Mouse (Mus musculus): Measurements from ENCODE around the gene Vezt.

Vezt gene

DNA sequence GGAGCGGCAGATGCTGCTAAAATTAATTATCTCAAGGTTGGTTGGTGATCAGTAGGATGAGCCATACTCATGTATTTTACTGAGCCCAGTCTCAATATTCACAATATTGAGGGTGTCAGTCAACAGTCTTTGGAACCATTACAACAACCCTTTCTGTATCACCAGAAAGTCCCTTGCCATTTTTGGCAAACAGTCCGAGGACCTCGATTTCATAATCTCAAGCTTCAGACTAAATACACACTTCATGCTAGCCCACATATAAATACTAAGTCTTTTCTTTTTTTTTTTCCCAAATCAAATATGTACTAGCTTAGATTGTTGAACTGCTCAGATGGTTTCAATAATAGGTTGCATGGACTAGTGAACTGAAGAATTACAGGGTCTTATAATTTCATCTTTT is 84.6 kb downstream of the Vezt start:
- no peak for DNase-seq (ENCODE audit: low spot score)

DNA sequence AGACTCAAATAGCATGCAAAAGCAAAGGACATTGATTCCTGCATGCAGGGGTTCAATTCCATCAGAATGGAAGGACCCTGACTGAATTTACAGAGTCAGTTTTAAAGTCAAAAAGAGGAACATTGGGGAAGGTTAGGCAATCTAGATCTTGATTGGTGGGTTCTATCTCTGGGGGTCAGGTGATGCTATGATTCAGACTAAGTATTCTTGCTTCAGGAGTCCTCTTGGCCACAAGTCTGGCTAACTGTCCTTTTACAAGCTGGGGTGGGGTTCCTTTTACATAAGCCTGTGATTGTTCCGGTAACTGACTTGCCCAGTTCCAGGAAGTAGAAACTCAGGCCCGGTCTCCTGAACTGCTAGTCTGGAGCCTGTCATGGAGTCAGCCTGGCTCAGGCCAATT is 85.7 kb downstream of the Vezt start:
- DNase-seq (ENCODE audit: low spot score) = no peak

DNA sequence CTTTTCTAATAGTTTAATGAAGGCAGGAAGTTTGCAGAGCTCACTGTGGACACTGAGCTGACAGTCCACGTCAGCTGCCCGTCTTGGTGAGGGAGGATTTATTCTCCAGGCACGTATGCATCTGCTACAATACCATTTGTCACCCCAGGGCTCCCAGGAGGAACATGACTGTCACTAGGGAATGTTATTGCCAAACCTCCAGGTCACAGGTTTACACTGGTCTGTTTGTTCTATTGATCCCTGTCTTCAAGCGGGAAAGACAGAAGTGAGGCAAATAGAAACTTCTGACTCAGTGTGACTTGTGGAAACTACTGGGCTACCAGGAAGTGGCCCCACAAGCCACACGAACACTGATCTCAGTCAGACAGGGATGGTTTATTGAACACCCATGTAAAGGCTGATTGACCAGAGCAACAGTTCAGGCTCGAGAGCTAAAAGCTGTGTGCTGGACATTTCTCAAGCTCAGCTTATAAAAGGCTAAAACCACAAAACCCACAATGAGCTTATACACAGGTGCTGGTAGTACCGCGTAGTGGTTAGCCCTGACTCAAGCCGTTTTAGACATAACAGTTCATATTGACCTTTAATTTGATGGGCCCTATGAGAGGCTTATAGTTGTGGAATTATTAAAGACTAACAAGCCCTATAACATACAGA is 89.6 kb downstream of the Vezt start:
- DNase-seq (ENCODE audit: low spot score) = no peak

DNA sequence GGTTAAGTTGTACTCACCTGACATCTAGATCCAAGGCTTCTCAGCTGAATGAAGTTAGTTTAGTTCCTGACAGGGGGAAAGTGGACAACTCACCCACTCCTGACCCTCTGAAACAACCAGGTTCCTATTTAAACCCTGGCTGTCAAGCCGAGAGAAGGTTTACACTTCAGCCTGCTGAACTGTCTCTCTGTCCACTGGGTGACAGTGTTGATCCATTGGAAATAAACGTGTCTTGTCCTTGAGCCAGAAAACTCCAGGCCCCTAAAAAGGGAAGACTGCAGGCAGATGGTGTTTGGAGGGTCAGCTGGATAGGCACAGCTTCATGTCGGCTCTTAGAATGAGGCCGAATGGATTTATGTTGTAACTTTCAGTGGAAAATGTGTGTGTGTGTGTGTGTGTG is 90.3 kb downstream of the Vezt start:
- DNase-seq (ENCODE audit: low spot score) = no peak

DNA sequence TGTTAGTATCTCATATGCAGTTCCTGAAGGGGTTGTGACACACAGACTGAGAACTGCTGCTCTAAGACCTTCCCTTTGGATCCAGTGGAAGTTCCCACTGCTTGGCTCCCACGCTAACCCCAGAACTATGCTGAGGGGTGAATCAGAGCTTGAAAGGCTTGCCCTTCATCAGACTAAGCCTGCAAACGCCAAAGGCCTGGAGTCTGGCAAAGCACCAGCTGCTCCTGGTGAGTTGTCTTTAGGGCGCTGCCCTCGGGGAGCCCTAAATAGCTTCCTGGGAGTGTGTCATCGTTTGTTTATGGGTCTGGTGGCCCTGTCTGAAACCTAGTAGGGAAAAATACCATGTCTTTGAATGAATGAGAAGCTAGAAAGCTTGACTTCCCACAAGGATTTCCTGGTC is 91.4 kb downstream of the Vezt start:
- no peak for DNase-seq (ENCODE audit: low spot score)

DNA sequence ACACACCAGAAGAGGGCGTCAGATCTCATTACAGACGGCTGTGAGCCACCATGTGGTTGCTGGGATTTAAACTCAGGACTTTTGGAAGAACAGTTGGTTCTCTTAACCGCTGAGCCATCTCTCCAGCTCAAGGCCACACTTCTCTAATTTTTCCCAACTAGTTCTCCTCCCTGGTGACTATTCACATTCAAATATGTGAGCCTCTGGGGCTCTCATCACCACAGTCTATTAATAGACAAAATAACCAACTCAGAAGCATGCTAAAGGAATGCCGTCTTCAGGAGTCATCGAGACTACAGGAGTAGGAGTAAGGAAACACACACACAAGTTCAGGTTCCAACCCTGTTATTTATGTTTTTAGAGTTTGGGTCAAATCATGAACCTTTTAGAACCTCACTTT is 95.3 kb downstream of the Vezt start:
- no peak for DNase-seq (ENCODE audit: low spot score)

DNA sequence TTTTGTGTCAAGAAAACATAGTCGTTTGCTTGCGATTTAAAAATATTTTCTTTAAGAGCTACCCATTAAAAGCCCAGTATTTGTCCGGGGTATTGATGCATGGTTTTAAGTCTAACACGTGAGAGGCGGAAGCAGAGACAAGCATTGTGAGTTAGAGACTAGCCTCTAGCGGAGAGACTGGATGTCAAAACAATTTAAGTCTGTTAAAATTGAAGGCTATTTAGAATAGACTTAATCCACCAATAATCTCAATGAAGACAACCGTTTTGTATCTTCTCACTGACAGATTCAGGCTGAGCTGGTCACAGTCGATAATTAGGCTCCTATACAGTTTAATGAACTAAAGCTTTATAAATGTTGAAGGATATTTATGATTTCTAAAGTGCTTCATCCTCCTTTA is 95.9 kb downstream of the Vezt start:
- DNase-seq (ENCODE audit: low spot score) = no peak

DNA sequence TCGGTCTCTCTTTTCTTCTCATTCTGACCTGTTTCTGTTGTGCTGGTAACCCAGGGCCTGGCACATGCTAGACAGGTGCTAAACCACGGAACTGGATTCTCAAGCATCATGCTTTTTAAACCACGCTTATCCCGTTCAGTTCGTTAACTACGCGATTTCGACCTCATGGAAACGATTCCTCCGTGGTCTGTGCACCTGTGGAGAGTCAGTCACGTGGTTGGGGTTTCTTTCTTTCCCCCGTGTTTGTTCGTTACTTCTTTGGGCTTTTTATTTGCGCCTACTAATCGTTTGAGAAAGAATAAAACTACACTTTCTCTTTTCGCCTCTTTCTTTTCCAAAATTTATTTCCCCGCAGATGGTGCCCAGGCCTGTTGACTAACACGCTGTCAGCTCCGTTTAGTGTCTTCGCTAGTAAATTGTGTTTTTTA is 96.8 kb downstream of the Vezt start:
- no peak for DNase-seq (ENCODE audit: low spot score)

DNA sequence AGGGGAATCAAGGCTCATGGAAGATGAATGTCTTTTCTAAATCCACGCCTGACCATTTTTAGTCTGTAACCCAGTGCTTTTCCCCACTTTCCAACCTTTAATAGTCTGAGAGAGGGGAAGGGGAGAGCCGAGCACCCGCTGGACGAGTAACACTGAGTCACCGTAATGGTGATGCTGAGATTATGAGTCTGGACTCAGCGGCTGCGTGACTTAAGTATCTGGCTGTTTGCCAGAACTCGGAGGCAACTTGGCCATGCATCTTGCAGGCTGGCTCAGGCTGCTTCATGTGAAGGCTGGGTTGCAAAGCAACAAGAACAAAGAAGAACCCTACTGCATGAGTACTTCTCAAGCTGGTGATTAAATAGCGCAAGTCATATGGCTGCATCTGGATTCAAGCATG is 101.6 kb downstream of the Vezt start:
- peak; percentile 10 for DNase-seq (ENCODE audit: low spot score)

DNA sequence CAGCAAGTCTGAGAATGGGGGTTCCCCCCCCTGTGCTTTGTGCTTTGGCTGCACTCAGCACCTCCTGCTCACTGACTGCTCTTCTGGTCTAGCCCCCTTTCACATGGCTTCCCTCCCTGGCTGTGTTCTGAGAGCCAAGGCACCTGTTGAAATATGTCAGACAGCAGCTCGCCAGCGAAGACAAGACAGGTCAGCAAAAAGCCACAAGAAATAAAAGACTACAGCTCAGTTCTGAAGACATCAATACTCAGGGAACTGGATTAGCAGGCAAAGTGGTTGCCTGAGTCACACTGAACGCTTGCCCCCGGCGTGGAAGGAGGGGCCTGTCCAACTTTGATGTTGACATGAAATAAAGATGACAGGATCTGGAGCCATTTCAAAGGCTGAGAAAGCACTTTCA is 102.8 kb downstream of the Vezt start:
- no peak for DNase-seq (ENCODE audit: low spot score)

DNA sequence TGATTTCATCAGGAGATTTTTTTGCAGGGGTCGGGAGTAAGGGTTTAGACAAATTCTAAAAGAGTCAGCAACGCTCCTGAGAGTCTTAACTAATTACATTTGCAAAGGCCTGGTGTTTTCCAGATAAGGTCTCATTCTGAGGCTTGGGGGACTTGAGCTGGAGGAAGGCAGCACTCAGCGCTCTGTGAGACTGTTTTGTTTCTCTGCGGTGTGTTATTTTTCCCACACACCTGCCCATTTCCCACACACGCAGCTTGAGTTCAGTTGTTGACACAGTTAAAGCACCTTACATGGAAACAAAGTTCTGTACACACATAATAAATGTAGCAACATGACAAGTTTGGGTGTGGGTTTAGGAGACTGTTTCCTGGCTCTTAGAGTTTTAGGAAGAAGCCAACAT is 103.6 kb downstream of the Vezt start:
- DNase-seq (ENCODE audit: low spot score) = no peak

DNA sequence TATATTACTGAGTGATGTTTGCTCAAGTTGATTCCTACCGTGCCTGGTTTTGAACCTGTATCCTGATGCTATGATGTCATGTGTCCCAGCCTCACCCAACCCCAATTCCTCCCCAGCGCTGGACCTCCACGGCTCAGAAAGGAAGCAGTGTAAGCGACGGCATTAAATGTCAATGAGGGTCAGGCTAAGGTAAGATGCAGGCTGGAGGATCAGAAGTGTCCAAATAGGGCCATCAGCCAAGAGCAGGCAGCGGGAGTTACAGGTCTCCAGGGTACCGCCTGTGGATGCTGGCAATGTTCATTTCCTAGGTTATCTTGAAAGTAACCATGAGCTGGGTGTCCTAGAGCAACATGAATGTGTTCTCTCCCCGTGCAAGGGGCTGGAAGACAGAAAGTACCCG is 104.2 kb downstream of the Vezt start:
- DNase-seq (ENCODE audit: low spot score) = no peak

DNA sequence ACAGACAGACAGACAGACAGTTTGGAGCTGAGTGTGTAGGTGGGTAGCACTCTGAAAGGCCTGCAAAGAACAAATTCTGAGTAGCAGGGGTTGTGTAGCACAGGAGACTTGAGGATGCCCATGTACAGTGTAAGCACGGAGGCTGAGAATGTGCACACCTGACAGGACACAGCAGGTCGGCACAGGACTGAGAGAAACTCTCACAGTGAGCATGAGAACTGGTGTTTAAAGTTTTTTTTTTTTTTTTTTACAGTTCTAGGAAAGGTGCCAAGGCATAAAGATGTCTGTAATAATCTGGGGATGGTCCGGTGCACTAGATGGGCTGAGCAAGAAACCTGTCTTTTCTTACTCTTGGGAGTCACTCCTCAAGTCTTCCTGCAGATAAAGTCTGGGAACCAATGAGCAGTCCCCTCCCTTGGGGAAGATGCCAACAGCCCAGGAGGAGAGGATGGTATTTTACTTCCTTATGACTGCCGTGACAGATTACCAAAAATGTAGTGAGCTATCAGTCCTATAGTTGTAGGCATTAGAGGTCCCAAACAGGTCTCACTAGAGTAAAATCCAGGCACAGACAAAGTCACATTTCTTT is 105.3 kb downstream of the Vezt start:
- no peak for DNase-seq (ENCODE audit: low spot score)

DNA sequence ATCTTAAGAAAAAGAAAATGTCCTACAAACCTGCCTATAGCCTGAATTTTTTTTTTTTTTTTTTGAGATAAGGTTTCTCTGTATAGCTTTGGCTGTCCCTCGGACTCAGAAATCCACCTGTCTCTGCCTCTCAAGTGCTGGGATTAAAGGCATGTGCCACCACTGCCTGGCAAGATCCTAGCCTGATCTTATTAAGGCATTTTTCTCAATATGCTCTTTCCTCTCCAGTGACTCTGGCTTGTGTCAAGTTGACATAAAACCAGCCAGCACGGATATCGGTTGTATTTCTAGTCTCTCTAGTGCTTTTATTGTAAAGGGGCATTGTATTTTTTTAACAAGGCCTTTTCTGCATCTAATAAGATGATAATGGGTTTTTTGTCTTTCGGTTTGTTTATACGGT is 111.0 kb downstream of the Vezt start:
- DNase-seq (ENCODE audit: low spot score) = no peak

DNA sequence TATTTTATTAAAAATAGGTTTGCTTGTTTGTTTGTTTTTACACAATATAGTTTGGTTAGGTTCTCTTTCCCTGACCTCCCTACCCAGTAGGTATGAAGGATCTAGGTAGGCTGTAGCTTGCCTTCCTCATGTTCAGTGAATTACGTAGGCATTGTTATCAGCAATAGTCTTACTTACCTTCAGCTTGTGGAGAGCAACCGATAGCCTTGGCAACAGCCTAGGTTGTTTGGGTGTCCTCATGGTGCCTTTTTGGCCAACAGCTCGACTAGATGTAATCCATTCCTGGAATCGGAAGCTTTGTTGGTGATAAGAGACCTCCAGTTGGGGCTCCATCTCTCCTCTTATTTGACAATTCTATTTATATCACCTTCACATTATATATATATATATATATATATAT is 114.5 kb downstream of the Vezt start:
- DNase-seq (ENCODE audit: low spot score) = no peak

DNA sequence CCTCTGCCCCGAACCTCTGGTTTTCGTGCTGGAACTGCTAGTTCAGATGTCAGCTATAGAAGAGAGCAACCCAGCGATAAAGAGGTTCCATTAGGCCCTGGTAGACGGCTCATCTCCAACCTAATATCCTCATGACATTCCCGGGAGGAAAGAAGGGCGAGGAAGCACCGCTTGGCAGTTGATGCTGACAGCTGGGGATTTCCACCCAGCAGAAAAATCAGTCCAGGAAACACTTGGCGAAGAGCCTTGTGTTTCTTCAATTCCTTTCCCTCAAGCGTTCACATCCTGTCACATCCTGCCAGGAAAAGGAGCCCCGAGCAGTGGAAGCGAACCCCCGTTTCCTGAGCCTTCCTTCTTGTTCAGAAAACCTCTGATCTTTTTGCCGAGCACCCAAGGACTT is 116.4 kb downstream of the Vezt start:
- no peak for DNase-seq (ENCODE audit: low spot score)

DNA sequence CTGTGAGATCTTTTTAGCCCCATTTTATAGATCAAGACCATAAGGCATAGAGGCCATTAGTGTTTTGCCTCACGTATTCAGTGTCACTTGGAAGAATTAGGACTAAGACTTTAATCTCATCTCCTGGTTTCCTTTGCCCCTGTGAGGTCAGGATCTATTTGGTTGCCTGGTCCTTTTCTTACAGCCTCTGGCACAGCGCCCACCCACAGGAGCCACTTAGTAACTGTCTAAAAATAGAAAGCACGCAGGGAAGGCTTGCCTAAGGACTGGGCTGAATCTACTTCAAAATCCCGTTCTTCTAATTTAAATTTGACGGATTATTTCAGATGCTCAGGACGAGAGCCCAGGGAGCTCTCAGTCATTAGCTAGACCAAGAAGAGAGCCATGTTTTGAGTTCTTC is 116.9 kb downstream of the Vezt start:
- peak; percentile 7 for DNase-seq (ENCODE audit: low spot score)

DNA sequence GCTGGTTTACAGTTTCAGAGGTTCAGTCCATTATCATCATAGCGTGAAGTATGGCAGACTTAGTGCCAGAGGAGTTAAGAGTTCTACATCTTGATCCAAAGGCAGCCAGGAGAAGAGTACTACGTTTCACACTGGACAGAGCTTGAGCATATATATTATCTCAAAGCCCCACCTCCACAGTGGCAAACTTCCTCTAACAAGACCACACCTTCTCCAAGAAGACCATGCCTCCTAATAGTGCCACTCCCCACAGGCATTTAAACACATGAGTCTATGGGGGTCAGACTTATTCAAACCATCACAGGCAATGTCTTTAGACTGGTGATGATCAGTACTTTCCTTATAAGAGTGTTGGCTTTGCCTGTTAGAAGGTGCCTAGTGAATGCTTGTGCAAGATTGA is 117.5 kb downstream of the Vezt start:
- no peak for DNase-seq (ENCODE audit: low spot score)

DNA sequence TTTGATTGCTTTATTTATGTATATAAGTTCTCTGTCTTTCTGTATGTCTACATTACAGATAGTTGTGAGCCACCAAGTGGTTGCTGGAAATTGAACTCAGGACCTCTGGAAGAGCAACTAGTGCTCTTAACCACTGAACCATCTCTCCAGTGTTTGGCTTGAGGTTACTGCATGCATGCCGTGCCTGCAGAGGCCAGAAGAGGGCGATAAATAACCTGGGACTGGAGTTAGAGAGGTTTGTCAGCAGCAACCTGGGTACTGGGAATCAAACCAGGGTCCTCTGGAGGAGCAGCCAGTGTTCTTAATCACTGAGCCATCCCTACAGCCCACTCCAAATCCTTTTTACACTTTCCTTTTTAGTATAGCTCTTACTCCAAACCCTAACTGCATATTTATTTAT is 118.8 kb downstream of the Vezt start:
- DNase-seq (ENCODE audit: low spot score) = no peak

DNA sequence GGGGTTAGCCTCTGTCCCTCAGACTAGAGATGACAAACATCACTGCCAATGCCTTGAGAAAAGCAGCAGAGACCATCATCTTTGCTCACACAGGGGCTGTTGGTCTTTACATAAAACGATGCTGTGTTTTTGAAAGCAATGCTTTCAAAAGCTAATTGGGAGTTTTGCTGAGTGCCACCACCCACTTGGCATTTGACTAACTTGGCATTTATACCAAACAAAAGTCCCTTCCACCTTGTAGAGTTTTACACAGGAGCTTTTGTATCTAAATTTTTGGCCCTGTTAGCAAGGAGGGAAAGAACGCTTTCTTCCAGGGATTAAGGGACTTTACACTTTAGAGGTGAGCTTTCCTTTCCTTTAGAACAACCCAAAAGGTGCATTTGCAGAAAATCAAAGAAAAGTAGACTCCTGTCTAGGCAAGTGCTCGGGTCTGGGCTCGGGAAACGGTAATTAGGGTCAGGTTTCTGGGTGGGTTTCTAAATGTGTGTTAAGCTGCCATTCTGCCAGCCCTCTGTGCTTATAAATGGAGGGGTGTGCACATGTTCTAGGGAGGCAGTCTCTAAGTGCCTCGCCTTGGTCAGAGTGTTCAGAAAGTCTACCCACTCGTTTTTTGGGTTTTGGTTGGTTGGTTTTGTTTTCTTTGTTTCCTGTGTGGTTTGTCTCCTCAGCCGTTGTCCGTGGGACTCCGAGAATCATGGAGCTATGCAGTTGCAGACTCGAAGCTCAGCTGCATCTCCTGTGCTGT is 119.9 kb downstream of the Vezt start:
- no peak for DNase-seq (ENCODE audit: low spot score)

DNA sequence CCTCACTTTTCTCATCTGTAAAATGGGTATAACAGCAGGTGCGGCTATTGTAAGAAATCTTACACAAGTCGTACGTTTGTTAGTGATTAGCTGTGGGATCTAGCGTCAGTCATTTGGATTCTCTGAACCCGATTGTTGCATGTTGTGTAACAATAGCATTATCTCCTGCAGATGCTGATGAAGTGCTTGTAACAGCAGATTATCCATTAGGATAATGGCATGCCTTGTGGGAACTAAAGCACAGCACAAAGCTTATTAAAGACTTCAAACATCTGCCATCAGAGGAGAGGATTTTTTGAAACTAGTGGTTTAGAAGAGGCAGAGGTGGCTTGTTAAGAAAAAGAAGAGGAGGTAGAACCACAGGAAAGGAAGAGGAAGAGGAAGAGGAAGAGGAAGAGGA is 122.1 kb downstream of the Vezt start:
- no peak for DNase-seq (ENCODE audit: low spot score)

DNA sequence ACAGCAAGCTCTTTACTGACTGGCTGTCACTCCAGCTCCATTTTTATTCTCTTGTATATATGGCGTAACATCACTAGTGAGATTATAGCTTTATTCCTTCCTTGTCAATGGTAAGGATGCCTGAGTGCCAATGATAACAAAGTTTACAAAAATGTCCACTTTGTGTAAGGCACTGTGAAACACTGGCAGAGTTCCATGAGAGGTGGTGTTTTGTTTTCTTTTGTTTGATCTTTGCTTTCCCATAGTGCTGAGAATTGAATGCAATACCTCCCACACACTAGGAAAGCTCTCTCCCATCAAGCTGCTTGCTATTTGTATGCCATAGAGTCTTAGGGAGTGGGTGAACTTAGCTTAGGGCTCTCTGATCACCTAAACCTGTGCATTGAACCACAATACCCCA is 122.7 kb downstream of the Vezt start:
- DNase-seq (ENCODE audit: low spot score) = no peak

DNA sequence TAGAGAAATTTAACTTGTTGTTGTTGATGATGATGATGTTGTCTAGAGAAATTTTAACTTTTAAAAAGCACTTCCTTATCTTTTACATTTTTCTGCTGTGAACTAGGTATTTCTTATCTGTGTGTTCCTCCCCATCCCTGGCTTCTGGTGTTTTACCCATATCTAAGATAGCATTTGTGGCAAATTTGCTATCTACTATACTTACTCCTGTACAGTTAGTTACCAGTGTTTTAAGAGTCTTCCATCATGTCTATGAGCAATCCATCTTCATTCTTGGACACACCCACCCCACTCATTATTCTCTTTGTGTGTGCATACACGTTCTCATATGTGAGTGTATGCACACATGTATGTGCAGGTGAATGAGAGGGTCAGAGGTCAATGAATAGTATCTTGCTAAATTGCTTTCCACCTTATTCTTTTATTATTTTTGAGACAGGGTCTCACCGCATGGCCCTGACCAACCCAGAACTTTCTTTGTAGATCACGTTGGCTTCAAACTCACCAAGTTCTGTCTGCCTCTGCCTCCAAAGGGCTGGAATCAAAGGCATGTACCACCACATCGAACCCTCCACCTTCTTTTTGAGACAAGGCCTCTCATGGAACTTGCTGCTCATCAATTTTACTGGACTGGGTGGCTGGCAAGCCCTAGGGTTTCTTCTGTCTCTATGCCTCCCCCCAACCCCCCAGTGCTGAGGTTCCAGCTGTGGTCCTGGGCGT is 123.3 kb downstream of the Vezt start:
- DNase-seq (ENCODE audit: low spot score) = no peak
